Mouse (Mus musculus): ENCODE data around the gene Hnrnpl. TPM values are rescaled to one million over a fixed set of nuclear protein-coding genes. Genes with fewer than 3 reads are reported as not detected.
"Not testable (repeated sequence)": the region's sequence is repeated elsewhere in the genome, so short reads cannot be mapped to it uniquely, and the experiment has no call there.

Hnrnpl gene
- polyA plus RNA-seq, 1 experiment = 541 TPM

- no peak for TF ChIP-seq POLR2A (IDR thresholded peaks at IDR 0.05; ENCODE audit: borderline replicate concordance, control insufficient read depth, low read depth, low read length)
- no peak for TF ChIP-seq CTCF (IDR thresholded peaks at IDR 0.05; ENCODE audit: control insufficient read depth, insufficient read depth, low read length)
- no peak overlapping the region for H3K4me3 ChIP-seq (replicated peaks; ENCODE audit: control insufficient read depth, low read depth, low read length)
- H3K4me1 ChIP-seq (ENCODE audit: control insufficient read depth, insufficient read depth, low read length) = peaks cover 5% of the 10 kb centered on the region; the same call in 1 of the 2 replicates
- 82% methylated on average over 28 of the region's 28 CpGs for WGBS
- peak overlapping the region; percentile 86 for H3K27ac ChIP-seq (ENCODE audit: control insufficient read depth, insufficient read depth, low read depth, low read length, poor library complexity)
These were observed 58.6 kb downstream of the Hnrnpl start for GRCm38 (mm10) chr7:28866769-28867507.

- not testable (repeated sequence) for H3K4me1 ChIP-seq (ENCODE audit: control insufficient read depth, insufficient read depth, low read length)
- H3K4me3 ChIP-seq (replicated peaks; ENCODE audit: control insufficient read depth, low read depth, low read length) = peak overlapping the region; percentile 38
- TF ChIP-seq CTCF (IDR thresholded peaks at IDR 0.05; ENCODE audit: control insufficient read depth, insufficient read depth, low read length) = peak; percentile 78
- peak overlapping the region; percentile 4; the same call in 1 of the 2 replicates for H3K27ac ChIP-seq (ENCODE audit: control insufficient read depth, insufficient read depth, low read depth, low read length, poor library complexity)
- WGBS = 16% methylated on average over 23 of the region's 23 CpGs
These were observed 59.4 kb downstream of the Hnrnpl start for GRCm38 (mm10) chr7:28867508-28868340.

GRCm38 (mm10) chr7:28870901-28871664 lies 62.7 kb downstream of the Hnrnpl start:
- no peak overlapping the region for H3K27ac ChIP-seq (ENCODE audit: control insufficient read depth, insufficient read depth, low read depth, low read length, poor library complexity)
- TF ChIP-seq CTCF (IDR thresholded peaks at IDR 0.05; ENCODE audit: control insufficient read depth, insufficient read depth, low read length) = no peak
- TF ChIP-seq POLR2A (IDR thresholded peaks at IDR 0.05; ENCODE audit: borderline replicate concordance, control insufficient read depth, low read depth, low read length) = no peak
- WGBS = 60% methylated on average over 24 of the region's 24 CpGs
- H3K4me1 ChIP-seq (ENCODE audit: control insufficient read depth, insufficient read depth, low read length) = peaks cover 5% of the 10 kb centered on the region; the same call in 1 of the 2 replicates
- no peak overlapping the region for H3K4me3 ChIP-seq (replicated peaks; ENCODE audit: control insufficient read depth, low read depth, low read length)

Other genes with a start within 250 kb of the Hnrnpl start
- gene Samd4b, start 210.4 kb upstream of the Hnrnpl start, polyA plus RNA-seq (2011; ENCODE audit: insufficient read depth, insufficient read length, low replicate concordance, missing spikeins) = 5.4 and 25.2 TPM in 2 replicates
- 6.1 and 13.6 TPM in 2 replicates for gene Pak4, start 210.4 kb upstream of the Hnrnpl start, polyA plus RNA-seq (2011; ENCODE audit: insufficient read depth, insufficient read length, low replicate concordance, missing spikeins)
- gene Acp7, start 177.2 kb upstream of the Hnrnpl start, polyA plus RNA-seq (2011; ENCODE audit: insufficient read depth, insufficient read length, low replicate concordance, missing spikeins) = not detected in 2 replicates
- gene Fbxo27, start 115.7 kb upstream of the Hnrnpl start, polyA plus RNA-seq (2011; ENCODE audit: insufficient read depth, insufficient read length, low replicate concordance, missing spikeins) = 1.5 TPM in 1 of 2 replicates, not detected in the other
- 1.4 and 3.3 TPM in 2 replicates for gene Fbxo17, start 91.7 kb upstream of the Hnrnpl start, polyA plus RNA-seq (2011; ENCODE audit: insufficient read depth, insufficient read length, low replicate concordance, missing spikeins)
- 46.5 and 85.1 TPM in 2 replicates for gene Mrps12, start 66.7 kb upstream of the Hnrnpl start, polyA plus RNA-seq (2011; ENCODE audit: insufficient read depth, insufficient read length, low replicate concordance, missing spikeins)
- 7.3 and 11.9 TPM in 2 replicates for gene Sars2, start 66.5 kb upstream of the Hnrnpl start, polyA plus RNA-seq (2011; ENCODE audit: insufficient read depth, insufficient read length, low replicate concordance, missing spikeins)
- not detected in 2 replicates for gene Ccer2, start 52.4 kb upstream of the Hnrnpl start, polyA plus RNA-seq (2011; ENCODE audit: insufficient read depth, insufficient read length, low replicate concordance, missing spikeins)
- 18.7 and 28.3 TPM in 2 replicates for gene Sirt2, start 41.8 kb upstream of the Hnrnpl start, polyA plus RNA-seq (2011; ENCODE audit: insufficient read depth, insufficient read length, low replicate concordance, missing spikeins)
- gene Nfkbib, start 41.0 kb upstream of the Hnrnpl start, polyA plus RNA-seq (2011; ENCODE audit: insufficient read depth, insufficient read length, low replicate concordance, missing spikeins) = 7.9 and 12.1 TPM in 2 replicates
- 29.1 and 94.3 TPM in 2 replicates for gene Rinl, start 19.6 kb upstream of the Hnrnpl start, polyA plus RNA-seq (2011; ENCODE audit: insufficient read depth, insufficient read length, low replicate concordance, missing spikeins)
- gene Ech1, start 16.7 kb downstream of the Hnrnpl start, polyA plus RNA-seq (2011; ENCODE audit: insufficient read depth, insufficient read length, low replicate concordance, missing spikeins) = 64.4 and 98.5 TPM in 2 replicates
- 31.4 and 67.1 TPM in 2 replicates for gene Lgals4, start 25.3 kb downstream of the Hnrnpl start, polyA plus RNA-seq (2011; ENCODE audit: insufficient read depth, insufficient read length, low replicate concordance, missing spikeins)
- not detected in 2 replicates for gene Lgals7, start 55.3 kb downstream of the Hnrnpl start, polyA plus RNA-seq (2011; ENCODE audit: insufficient read depth, insufficient read length, low replicate concordance, missing spikeins)
- gene Capn12, start 72.9 kb downstream of the Hnrnpl start, polyA plus RNA-seq (2011; ENCODE audit: insufficient read depth, insufficient read length, low replicate concordance, missing spikeins) = not detected in 2 replicates
- gene Actn4, start 153.8 kb downstream of the Hnrnpl start, polyA plus RNA-seq (2011; ENCODE audit: insufficient read depth, insufficient read length, low replicate concordance, missing spikeins) = 60.5 and 66.0 TPM in 2 replicates
- 184 and 225 TPM in 2 replicates for gene Eif3k, start 173.3 kb downstream of the Hnrnpl start, polyA plus RNA-seq (2011; ENCODE audit: insufficient read depth, insufficient read length, low replicate concordance, missing spikeins)
- gene Map4k1, start 173.5 kb downstream of the Hnrnpl start, polyA plus RNA-seq (2011; ENCODE audit: insufficient read depth, insufficient read length, low replicate concordance, missing spikeins) = 43.0 and 111 TPM in 2 replicates